9 mouse cellular contexts compared by ENCODE assay signal in the genomic region with DNA sequence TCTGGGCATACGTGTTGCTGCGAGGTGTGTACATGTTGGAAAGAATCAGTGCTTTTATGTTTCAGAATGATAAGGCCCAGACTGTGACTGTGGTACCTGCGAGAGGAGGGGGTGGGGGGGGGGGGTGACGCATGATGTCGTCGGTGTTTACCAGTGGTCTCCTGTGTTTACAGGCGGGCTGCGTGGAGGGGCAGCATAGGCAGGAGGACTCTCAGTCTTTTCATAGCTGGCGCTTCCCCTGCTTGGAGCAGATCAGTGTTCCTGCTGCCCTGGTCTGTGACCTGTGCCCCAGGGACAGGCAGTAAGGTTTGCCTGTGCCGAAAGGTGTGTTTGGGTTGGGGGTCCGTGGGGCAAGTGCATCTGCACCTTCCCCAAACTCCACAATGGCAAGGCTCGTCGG. TPM values are rescaled to one million over a fixed set of nuclear protein-coding genes. Genes with fewer than 3 reads are reported as not detected.
DNase-seq lines count a peak whose midpoint lies in the region; ATAC-seq and TF ChIP-seq lines count a peak whose summit lies in the region.
"Had no signal": no experiment of that assay in that cellular context is flagged by ENCODE, and none has a peak within 500 bp of the region (broad histone marks: within the 10 kb centered on the region; RNA-seq: fewer than 3 reads in every experiment).

Gene Dlk1 (plus strand): TSS at position 232 of the 400 bp plus-strand sequence.

- peaks cover 2% of the 10 kb centered on the region for H3K4me1 ChIP-seq in ES-Bruce4 (ENCODE audit: control insufficient read depth, insufficient read depth, low read length)
- H3K4me1 ChIP-seq in forebrain, embryonic 12.5 days = peaks cover 80% of the 10 kb centered on the region
- peaks cover 77% of the 10 kb centered on the region for H3K4me1 ChIP-seq in limb, embryonic 15.5 days

- H3K36me3 ChIP-seq in ES-Bruce4 (ENCODE audit: control insufficient read depth, insufficient read depth, low read length, poor library complexity, severe bottlenecking) = no peaks in the 10 kb centered on the region
- no peaks in the 10 kb centered on the region for H3K36me3 ChIP-seq in forebrain, embryonic 12.5 days (replicated peaks)
- H3K36me3 ChIP-seq in limb, embryonic 15.5 days = no peaks in the 10 kb centered on the region

- no peak for TF ChIP-seq CTCF in ES-Bruce4 (IDR thresholded peaks at IDR 0.05; ENCODE audit: low read depth, low read length)

- DNase-seq in gastrocnemius, postnatal 4 days (ENCODE audit: low spot score in 2 of 2) = no peak
- no peak for DNase-seq in gastrocnemius, adult 8-10 months (ENCODE audit: low spot score in 2 of 2)
- DNase-seq in right cerebral cortex, postnatal 36 days (ENCODE audit: low spot score in 2 of 2) = no peak
- DNase-seq in kidney, postnatal 36 days = no peak
- DNase-seq in left cerebral cortex, adult 9 months (ENCODE audit: low spot score in 2 of 2) = no peak
- DNase-seq: thymus, postnatal 25 days had no signal

- no peak for TF ChIP-seq EP300 in ES-Bruce4 (IDR thresholded peaks at IDR 0.05; ENCODE audit: insufficient read depth, low read depth, low read length)

- no peak for TF ChIP-seq POLR2A in ES-Bruce4 (IDR thresholded peaks at IDR 0.05; ENCODE audit: insufficient read depth, low read length)

- peak within 1 kb of the TSS; percentile 87 for H3K4me2 ChIP-seq in forebrain, embryonic 12.5 days
- H3K4me2 ChIP-seq in limb, embryonic 15.5 days = peak within 1 kb of the TSS; percentile 88

- ATAC-seq in forebrain, embryonic 12.5 days (ENCODE audit: low FRiP score) = peak; percentile 10; the same call in 1 of the 2 replicates
- ATAC-seq in limb, embryonic 15.5 days (ENCODE audit: insufficient number of reproducible peaks, low FRiP score, low TSS enrichment, low read depth) = no peak

- WGBS in forebrain, embryonic 12.5 days = 12% methylated on average over 13 of the region's 13 CpGs
- 7% methylated on average over 13 of the region's 13 CpGs for WGBS in limb, embryonic 15.5 days

- H3K9ac ChIP-seq in ES-Bruce4 (ENCODE audit: low read depth, poor library complexity, severe bottlenecking) = peak within 1 kb of the TSS; percentile 49
- H3K9ac ChIP-seq in forebrain, embryonic 12.5 days = peak within 1 kb of the TSS; percentile 75
- H3K9ac ChIP-seq in limb, embryonic 15.5 days = peak within 1 kb of the TSS; percentile 71

- no peak within 1 kb of the TSS for H3K27ac ChIP-seq in ES-Bruce4 (ENCODE audit: insufficient read depth, low read length)
- H3K27ac ChIP-seq in forebrain, embryonic 12.5 days = peak within 1 kb of the TSS; percentile 76
- H3K27ac ChIP-seq in limb, embryonic 15.5 days = peak within 1 kb of the TSS; percentile 72

- peaks cover 19% of the 10 kb centered on the region for H3K27me3 ChIP-seq in ES-Bruce4 (ENCODE audit: control insufficient read depth, insufficient read depth, low read length, poor library complexity, severe bottlenecking)
- H3K27me3 ChIP-seq in forebrain, embryonic 12.5 days = peaks cover 79% of the 10 kb centered on the region
- H3K27me3 ChIP-seq in limb, embryonic 15.5 days = peaks cover 51% of the 10 kb centered on the region

- no peaks in the 10 kb centered on the region for H3K9me3 ChIP-seq in ES-Bruce4 (replicated peaks; ENCODE audit: control insufficient read depth, insufficient read depth, low read length, poor library complexity, severe bottlenecking)
- H3K9me3 ChIP-seq in forebrain, embryonic 12.5 days = no peaks in the 10 kb centered on the region
- no peaks in the 10 kb centered on the region for H3K9me3 ChIP-seq in limb, embryonic 15.5 days

- peak within 1 kb of the TSS; percentile 47 for H3K4me3 ChIP-seq in ES-Bruce4 (ENCODE audit: low read depth, low read length)
- H3K4me3 ChIP-seq in forebrain, embryonic 12.5 days (replicated peaks) = peak within 1 kb of the TSS; percentile 54
- peak within 1 kb of the TSS; percentile 56 for H3K4me3 ChIP-seq in limb, embryonic 15.5 days

RNA-seq across cellular contexts. Expression of gene Dlk1, which starts in this region (rescaled TPM):
- 1,000 to 10,000 TPM; 4,057 to 4,187 TPM for total RNA-seq in gastrocnemius, postnatal 4 days (2021)
- total RNA-seq in gastrocnemius, adult 8-10 months (2022) = 1 to 10 TPM in 2 of 4 experiments, under 1 TPM in 2; 0.56 to 1.9 (median 0.95) TPM
- 2.4 and 2.8 TPM in 2 replicates for polyA plus RNA-seq in ES-Bruce4 (2011; ENCODE audit: insufficient read depth, insufficient read length, low read depth, missing spikeins)
- polyA plus RNA-seq in forebrain, embryonic 12.5 days (2016; fragmentation: Nextera tagmentation; extraction: Ambion mirVana) = 143 and 148 TPM in 2 replicates
- 599 and 855 TPM in 2 replicates for polyA plus RNA-seq in limb, embryonic 15.5 days (2015; fragmentation: Nextera tagmentation; extraction: Ambion mirVana)

Comparison
In these comparisons a context has a peak if more than half of its experiments do, and no peak if none do; other contexts are left out.
1. RNA of gene Dlk1 (total RNA-seq): 4,057 to 4,187 TPM in gastrocnemius, postnatal 4 days; 0.56 to 1.9 TPM in gastrocnemius, adult 8-10 months; every median in the first group is over 1,000 times any median in the second.
2. RNA of gene Dlk1 (polyA plus RNA-seq): 599 to 855 TPM in limb, embryonic 15.5 days and 143 to 148 TPM in forebrain, embryonic 12.5 days; 2.4 to 2.8 TPM in ES-Bruce4; every median in the first group is over 10 times any median in the second.
3. Peak in every context shown above with its lines, with median percentiles within 50 percentile points of each other: H3K4me3 ChIP-seq and H3K9ac ChIP-seq.